ENCODE assay signal across 25 mouse cellular contexts in genomic region chr5:119477926-119478325, GRCm38 (mm10).
DNase-seq lines count a peak whose midpoint lies in the region; TF ChIP-seq lines count a peak whose summit lies in the region.
"Had no signal": no experiment of that assay in that cellular context is flagged by ENCODE, and none has a peak within 500 bp of the region (broad histone marks: within the 10 kb centered on the region; RNA-seq: fewer than 3 reads in every experiment).

No protein-coding gene starts in this region.

- TF ChIP-seq CTCF in liver, adult 2 months (IDR thresholded peaks at IDR 0.05; ENCODE audit: low read depth, low read length): no peak

- H3K36me3 ChIP-seq in liver, adult 2 months (ENCODE audit: control insufficient read depth, insufficient read depth, low read length): no peaks in the 10 kb centered on the region
- no peaks in the 10 kb centered on the region for H3K36me3 ChIP-seq in hindbrain, embryonic 10.5 days
- H3K36me3 ChIP-seq: hindbrain, embryonic 15.5 days; limb, embryonic 10.5 days; limb, embryonic 15.5 days; liver, embryonic 15.5 days; midbrain, embryonic 10.5 days; midbrain, embryonic 15.5 days had no signal

- no peaks in the 10 kb centered on the region for H3K4me1 ChIP-seq in liver, adult 2 months (ENCODE audit: control insufficient read depth, insufficient read depth, low read length)
- H3K4me1 ChIP-seq in hindbrain, embryonic 10.5 days (replicated peaks): 0 out of 2 replicates have a peak, but pooled peaks cover 10% of the 10 kb centered on the region
- H3K4me1 ChIP-seq: hindbrain, embryonic 15.5 days; liver, embryonic 15.5 days; midbrain, embryonic 15.5 days had no signal

- no peak for TF ChIP-seq POLR2A in liver, adult 2 months (IDR thresholded peaks at IDR 0.05; ENCODE audit: extremely low read depth, insufficient read depth, low read length)

- no peak overlapping the region for H3K9ac ChIP-seq in liver, adult 2 months (ENCODE audit: low read depth, low read length)
- H3K9ac ChIP-seq: hindbrain, embryonic 15.5 days; limb, embryonic 15.5 days; liver, embryonic 15.5 days; midbrain, embryonic 15.5 days had no signal

- no peak overlapping the region for H3K27ac ChIP-seq in liver, adult 2 months (replicated peaks; ENCODE audit: insufficient read depth, low read depth, low read length)
- H3K27ac ChIP-seq in hindbrain, embryonic 10.5 days: no peak overlapping the region
- H3K27ac ChIP-seq: heart, adult 2 months; hindbrain, embryonic 15.5 days; limb, embryonic 10.5 days; limb, embryonic 15.5 days; liver, embryonic 15.5 days; midbrain, embryonic 10.5 days; midbrain, embryonic 15.5 days had no signal

- H3K27me3 ChIP-seq in liver, adult 2 months (ENCODE audit: control insufficient read depth, insufficient read depth, low read length): no peaks in the 10 kb centered on the region
- no peaks in the 10 kb centered on the region for H3K27me3 ChIP-seq in hindbrain, embryonic 10.5 days (ENCODE audit: insufficient read depth, poor library complexity, severe bottlenecking)
- H3K27me3 ChIP-seq: CH12.LX; hindbrain, embryonic 15.5 days; limb, embryonic 15.5 days; liver, embryonic 15.5 days; midbrain, embryonic 15.5 days had no signal

- intact Hi-C loops in heart, postnatal 36 days (cut with DNase I): no loop called here

- WGBS in liver, adult 2 months: 76% methylated on average over 2 of the region's 2 CpGs
- WGBS in hindbrain, embryonic 10.5 days: 85% methylated on average over 2 of the region's 2 CpGs

- H3K79me2 ChIP-seq in liver, adult 2 months (ENCODE audit: control insufficient read depth, insufficient read depth, low read length): no peaks in the 10 kb centered on the region

- no peak overlapping the region for H3K4me3 ChIP-seq in liver, adult 2 months (ENCODE audit: insufficient read depth, low read depth, low read length)
- H3K4me3 ChIP-seq in hindbrain, embryonic 10.5 days: no peak overlapping the region
- H3K4me3 ChIP-seq: erythroblast, embryonic 14.5 days; heart, adult 2 months; hindbrain, embryonic 15.5 days; limb, embryonic 10.5 days; limb, embryonic 15.5 days; liver, embryonic 15.5 days; midbrain, embryonic 10.5 days; midbrain, embryonic 15.5 days had no signal

- 0 out of 2 replicates have a peak, but pooled peaks cover 7% of the 10 kb centered on the region for H3K9me3 ChIP-seq in hindbrain, embryonic 10.5 days
- H3K9me3 ChIP-seq: hindbrain, embryonic 15.5 days; limb, embryonic 10.5 days; limb, embryonic 15.5 days; liver, embryonic 15.5 days; midbrain, embryonic 15.5 days had no signal

- DNase-seq in gastrocnemius, adult 18-20 months (ENCODE audit: low spot score): peak; percentile 15
- DNase-seq in gastrocnemius, postnatal 4 days (ENCODE audit: low spot score in 2 of 2): no peak
- DNase-seq in heart, adult 9 months (ENCODE audit: low spot score in 2 of 2): peak; percentile 9 to 15
- no peak for DNase-seq in heart, postnatal 36 days
- peak; percentile 16 for DNase-seq in liver, adult 2 months (ENCODE audit: extremely low read depth, low read depth, low spot score)
- DNase-seq in liver: no peak
- peak; percentile 53 for DNase-seq in kidney, postnatal 14 days
- no peak for DNase-seq in hindbrain, embryonic 10.5 days (ENCODE audit: low spot score)
- DNase-seq: adrenal gland, adult 2 months; adrenal gland, postnatal 36 days; cerebellum, adult 18-20 months; cerebellum, postnatal 14 days; gastrocnemius, postnatal 10 days; right cerebral cortex, postnatal 25 days; spleen, adult 18-20 months; thymus, postnatal 14 days had no signal

Comparison
In these comparisons a context has a peak if more than half of its experiments do, and no peak if none do; other contexts are left out.
1. DNase-seq: peak in gastrocnemius, adult 18-20 months (single experiment), heart, adult 9 months (2 of 2), liver, adult 2 months (single experiment) and kidney, postnatal 14 days (single experiment); none in gastrocnemius, postnatal 4 days (0 of 2), heart, postnatal 36 days (0 of 2), liver (single experiment) and hindbrain, embryonic 10.5 days (single experiment).